Mouse (Mus musculus) neural tube, embryonic 14.5 days (tissue): ENCODE measurements at regions not wholly inside any gene's neighbourhood (a gene's known extent, or its start where the extent isn't known, plus 50 kb on each side); places are given as distances from the start of the nearest gene placed in this dataset.

Experiments used
- ATAC-seq: fragments of 200-750 bp; cut with Nextera tagmentation; 2 replicates; pipeline ENCODE4 v1.8.0; 2017; ENCODE audit warnings: low read depth, mild to moderate bottlenecking, moderate TSS enrichment, moderate library complexity
- H3K27ac ChIP-seq: fragments of 300-500 bp; sonication (generic); 2 replicates; pipeline ENCODE4 v1.5.1; 2014; ENCODE audit warnings: low read depth, mild to moderate bottlenecking, control low read depth, low read length, moderate library complexity, mixed read lengths
- H3K27me3 ChIP-seq: fragments of 300-500 bp; sonication (generic); 2 replicates; pipeline ENCODE4 v1.6.1; 2014; ENCODE audit warnings: low read length; ENCODE audit not compliant: control insufficient read depth, insufficient read depth
- H3K36me3 ChIP-seq: fragments of 300-500 bp; sonication (generic); 2 replicates; pipeline ENCODE4 v1.6.1; 2014; ENCODE audit warnings: low read length, mixed read lengths; ENCODE audit not compliant: control insufficient read depth, insufficient read depth
- H3K4me1 ChIP-seq: fragments of 300-500 bp; sonication (generic); 2 replicates; pipeline ENCODE4 v1.6.1; 2014; ENCODE audit warnings: low read length; ENCODE audit not compliant: control insufficient read depth, insufficient read depth
- H3K4me2 ChIP-seq: fragments of 300-500 bp; sonication (generic); 2 replicates; pipeline ENCODE4 v1.6.1; 2014; ENCODE audit warnings: mild to moderate bottlenecking, low read depth, low read length, control low read depth
- H3K4me3 ChIP-seq: fragments of 300-500 bp; sonication (generic); 2 replicates; pipeline ENCODE4 v1.5.1; 2014; ENCODE audit warnings: low read depth, low read length, control low read depth, mixed read lengths
- H3K9ac ChIP-seq: fragments of 300-500 bp; sonication (generic); replicated peaks from 2 replicates; pipeline ENCODE4 v1.6.1; 2014; ENCODE audit warnings: low read depth, mild to moderate bottlenecking, control low read depth, low read length, mixed read lengths
- H3K9me3 ChIP-seq: fragments of 300-500 bp; sonication (generic); 2 replicates; pipeline ENCODE4 v1.6.1; 2016; ENCODE audit warnings: low read length; ENCODE audit not compliant: control insufficient read depth
- WGBS: fragments of 180-500 bp; shearing (Covaris S2); extraction: QIAGEN DNeasy Blood & Tissue Kit; methylation state at CpG from one replicate; pipeline ENCODE4 v1.1.7; 2014; 5-methylcytosine and 5-hydroxymethylcytosine counted together

- no peak overlapping the region for H3K9ac ChIP-seq
- no peak for ATAC-seq
- H3K4me2 ChIP-seq: no peak overlapping the region
- no peak overlapping the region for H3K4me3 ChIP-seq
- no peak overlapping the region for H3K27ac ChIP-seq
- H3K9me3 ChIP-seq: no peaks in the 10 kb centered on the region
- no peaks in the 10 kb centered on the region for H3K27me3 ChIP-seq
- H3K4me1 ChIP-seq: no peaks in the 10 kb centered on the region
- no peaks in the 10 kb centered on the region for H3K36me3 ChIP-seq
These were observed 72.1 kb upstream of the Vgll3 start for GRCm38 (mm10) chr16:65742951-65743350.

GRCm38 (mm10) chr16:65755667-65756066 is 59.4 kb upstream of the Vgll3 start:
- H3K9ac ChIP-seq: no peak overlapping the region
- WGBS: 32% methylated on average over 2 of the region's 2 CpGs
- H3K4me2 ChIP-seq: no peak overlapping the region
- H3K36me3 ChIP-seq: no peaks in the 10 kb centered on the region
- H3K9me3 ChIP-seq: no peaks in the 10 kb centered on the region
- no peak overlapping the region for H3K4me3 ChIP-seq
- no peaks in the 10 kb centered on the region for H3K4me1 ChIP-seq
- H3K27ac ChIP-seq: no peak overlapping the region
- no peak for ATAC-seq
- H3K27me3 ChIP-seq: no peaks in the 10 kb centered on the region
